Mouse (Mus musculus): ENCODE results near the gene Nanp.

GRCm38 (mm10) chr2:151037876-151038552, 1.2 kb downstream of the Nanp start:
- TF ChIP-seq CTCF (IDR thresholded peaks at IDR 0.05; ENCODE audit: borderline replicate concordance, extremely low read depth, insufficient read depth, insufficient read length), result no peak
- no peak for TF ChIP-seq POLR2A (IDR thresholded peaks at IDR 0.05; ENCODE audit: borderline replicate concordance, extremely low read depth, insufficient read depth, insufficient read length, poor library complexity, severe bottlenecking)

Measured in brain, embryonic 14.5 days (tissue).